Mouse (Mus musculus): ENCODE results near the gene Mpv17l.

DNA sequence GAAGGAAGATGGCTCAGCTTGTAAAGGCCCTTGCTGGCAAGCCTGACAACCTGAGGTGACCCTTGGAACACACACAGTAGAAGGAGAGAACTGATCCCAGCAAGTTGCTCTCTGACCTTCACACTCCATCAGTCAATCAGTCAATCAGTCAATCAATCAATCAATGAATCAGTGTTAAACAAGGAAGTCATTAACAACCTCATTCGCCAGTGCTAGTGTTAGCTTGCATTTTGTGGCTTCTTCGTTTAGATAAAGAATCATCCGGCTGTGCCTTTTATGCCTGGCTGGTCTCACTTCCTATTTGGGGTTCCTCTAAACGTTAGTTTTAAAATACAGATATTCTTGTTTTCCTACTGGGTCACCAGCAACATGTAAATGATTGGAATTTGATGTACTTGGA is 41.2 kb downstream of the Mpv17l start:
- no peak for TF ChIP-seq POLR2A (IDR thresholded peaks at IDR 0.05; ENCODE audit: low read depth, low read length)
- no peak for TF ChIP-seq CTCF (conservative IDR thresholded peaks at IDR 0.05; ENCODE audit: insufficient read depth, insufficient read length, low read depth, low read length)
